Mouse (Mus musculus): Measurements from ENCODE around the gene Ranbp9. TPM values are rescaled to one million over a fixed set of nuclear protein-coding genes. Genes with fewer than 3 reads are reported as not detected.
A peak's percentile ranks its signal among the peaks of the same experiment; 100 is the strongest.

Gene Ranbp9
- polyA plus RNA-seq, 1 experiment from 2014 or later: 8.1 TPM

- Histone ChIP-seq H3K9me3 (replicated peaks; ENCODE audit: control insufficient read depth, low read length) (peaks cover 10% of the 10 kb centered on the region; the same call in 1 of the 2 replicates), H3K9ac (ENCODE audit: low read length) (no peak overlapping the region), H3K36me3 (ENCODE audit: control insufficient read depth, insufficient read depth) (no peaks in the 10 kb centered on the region), H3K4me1 (ENCODE audit: control insufficient read depth, insufficient read depth, low read length) (peaks cover 17% of the 10 kb centered on the region), H3K27ac (ENCODE audit: low read length) (no peak overlapping the region), H3K4me3 (ENCODE audit: low read length) (no peak overlapping the region), H3K4me2 (ENCODE audit: low read depth, low read length) (no peak overlapping the region), H3K27me3 (ENCODE audit: control insufficient read depth, insufficient read depth, low read length) (no peaks in the 10 kb centered on the region)
- 78% methylated on average over 6 of the region's 6 CpGs for WGBS
- ATAC-seq (replicated peaks; ENCODE audit: extremely low read depth, insufficient read depth, low FRiP score): no peak
Measured at GRCm38 (mm10) chr13:43519251-43519650, 38.2 kb upstream of the Ranbp9 start.

DNA sequence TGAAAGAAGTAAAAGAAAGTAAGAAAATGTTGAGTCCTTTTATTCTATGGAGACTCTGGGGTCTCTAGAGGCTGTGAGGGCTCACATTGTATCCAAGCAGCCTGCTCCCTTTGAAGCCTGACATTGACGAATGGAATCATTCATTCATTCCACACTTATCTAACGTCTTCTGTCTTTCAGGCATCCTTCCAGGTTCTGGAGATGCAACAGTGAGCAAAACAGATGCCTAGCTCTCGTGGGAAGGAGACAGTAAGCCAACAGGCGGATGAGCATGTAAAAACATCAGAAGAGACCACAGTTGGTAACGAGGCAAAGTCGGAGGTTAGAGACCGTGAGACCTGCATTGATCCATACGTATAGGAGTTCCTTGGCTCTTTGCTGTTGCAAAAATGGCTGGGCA lies 36.3 kb upstream of the Ranbp9 start:
- Histone ChIP-seq H3K27me3 (ENCODE audit: control insufficient read depth, insufficient read depth, low read length) (no peaks in the 10 kb centered on the region), H3K9me3 (replicated peaks; ENCODE audit: control insufficient read depth, low read length) (peaks cover 5% of the 10 kb centered on the region; the same call in 1 of the 2 replicates), H3K4me2 (ENCODE audit: low read depth, low read length) (no peak overlapping the region), H3K36me3 (ENCODE audit: control insufficient read depth, insufficient read depth) (no peaks in the 10 kb centered on the region), H3K9ac (ENCODE audit: low read length) (no peak overlapping the region), H3K27ac (ENCODE audit: low read length) (no peak overlapping the region), H3K4me3 (ENCODE audit: low read length) (no peak overlapping the region), H3K4me1 (ENCODE audit: control insufficient read depth, insufficient read depth, low read length) (peaks cover 10% of the 10 kb centered on the region)
- ATAC-seq (replicated peaks; ENCODE audit: extremely low read depth, insufficient read depth, low FRiP score): no peak
- WGBS: 61% methylated on average over 8 of the region's 8 CpGs

- H3K9me3 ChIP-seq (replicated peaks; ENCODE audit: control insufficient read depth, low read length): peaks cover 5% of the 10 kb centered on the region; the same call in 1 of the 2 replicates
- no peaks in the 10 kb centered on the region for H3K27me3 ChIP-seq (ENCODE audit: control insufficient read depth, insufficient read depth, low read length)
- H3K4me2 ChIP-seq (ENCODE audit: low read depth, low read length): no peak overlapping the region
- H3K4me1 ChIP-seq (ENCODE audit: control insufficient read depth, insufficient read depth, low read length): peaks cover 6% of the 10 kb centered on the region
- no peaks in the 10 kb centered on the region for H3K36me3 ChIP-seq (ENCODE audit: control insufficient read depth, insufficient read depth)
- no peak for ATAC-seq (replicated peaks; ENCODE audit: extremely low read depth, insufficient read depth, low FRiP score)
- H3K4me3 ChIP-seq (ENCODE audit: low read length): no peak overlapping the region
- WGBS: 46% methylated on average over 6 of the region's 6 CpGs
- H3K9ac ChIP-seq (ENCODE audit: low read length): no peak overlapping the region
- H3K27ac ChIP-seq (ENCODE audit: low read length): no peak overlapping the region
Measured at GRCm38 (mm10) chr13:43516931-43517330, 35.8 kb upstream of the Ranbp9 start.

DNA sequence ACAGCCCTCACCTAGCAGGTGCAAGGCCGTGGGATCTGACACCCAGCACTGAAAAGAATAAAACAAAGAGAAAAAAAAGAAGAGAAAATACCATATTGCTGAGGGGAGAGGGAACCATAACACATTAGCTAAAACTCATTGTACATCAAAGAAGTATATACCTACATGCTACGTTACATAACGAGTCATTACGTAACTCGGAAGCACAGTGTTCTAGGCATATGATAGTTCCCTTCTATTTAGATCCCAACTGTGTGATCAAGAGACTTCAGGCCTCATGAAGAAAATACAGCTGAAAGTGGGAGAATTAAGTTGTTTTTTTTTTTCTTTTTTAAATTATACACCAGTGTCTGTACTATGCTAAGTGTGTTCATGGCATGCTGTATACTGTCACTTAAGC lies 35.0 kb upstream of the Ranbp9 start:
- H3K27ac ChIP-seq (ENCODE audit: low read length): no peak overlapping the region
- no peaks in the 10 kb centered on the region for H3K27me3 ChIP-seq (ENCODE audit: control insufficient read depth, insufficient read depth, low read length)
- ATAC-seq (replicated peaks; ENCODE audit: extremely low read depth, insufficient read depth, low FRiP score): no peak
- H3K9me3 ChIP-seq (replicated peaks; ENCODE audit: control insufficient read depth, low read length): peaks cover 5% of the 10 kb centered on the region; the same call in 1 of the 2 replicates
- H3K9ac ChIP-seq (ENCODE audit: low read length): no peak overlapping the region
- no peak overlapping the region for H3K4me2 ChIP-seq (ENCODE audit: low read depth, low read length)
- no peak overlapping the region for H3K4me3 ChIP-seq (ENCODE audit: low read length)
- H3K4me1 ChIP-seq (ENCODE audit: control insufficient read depth, insufficient read depth, low read length): no peaks in the 10 kb centered on the region
- H3K36me3 ChIP-seq (ENCODE audit: control insufficient read depth, insufficient read depth): no peaks in the 10 kb centered on the region
- WGBS: 92% methylated on average over 5 of the region's 5 CpGs

DNA sequence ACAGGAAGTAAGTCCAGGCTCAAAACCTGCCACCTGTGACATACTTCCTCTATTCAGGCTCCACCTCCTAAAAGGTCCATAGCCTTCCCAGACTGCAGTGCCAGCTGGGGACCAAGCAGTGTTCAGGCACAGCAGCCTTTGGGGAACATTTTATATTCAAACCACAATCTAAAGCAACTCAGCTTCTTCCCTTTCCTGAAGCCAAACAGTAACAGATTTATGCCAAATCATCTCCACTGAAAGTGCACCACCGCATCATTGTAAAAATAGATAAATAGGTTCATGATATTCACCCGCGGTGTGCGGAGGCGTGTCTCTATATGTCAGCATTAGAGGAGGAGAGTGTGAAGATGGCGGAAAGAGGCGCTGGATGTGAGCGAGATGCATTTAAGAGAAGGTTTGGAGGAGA lies 33.9 kb upstream of the Ranbp9 start:
- no peak overlapping the region for H3K27ac ChIP-seq (ENCODE audit: low read length)
- no peaks in the 10 kb centered on the region for H3K36me3 ChIP-seq (ENCODE audit: control insufficient read depth, insufficient read depth)
- ATAC-seq (replicated peaks; ENCODE audit: extremely low read depth, insufficient read depth, low FRiP score): no peak
- peaks cover 5% of the 10 kb centered on the region; the same call in 1 of the 2 replicates for H3K9me3 ChIP-seq (replicated peaks; ENCODE audit: control insufficient read depth, low read length)
- H3K27me3 ChIP-seq (ENCODE audit: control insufficient read depth, insufficient read depth, low read length): no peaks in the 10 kb centered on the region
- no peak overlapping the region for H3K4me3 ChIP-seq (ENCODE audit: low read length)
- no peak overlapping the region for H3K9ac ChIP-seq (ENCODE audit: low read length)
- H3K4me1 ChIP-seq (ENCODE audit: control insufficient read depth, insufficient read depth, low read length): no peaks in the 10 kb centered on the region
- 66% methylated on average over 8 of the region's 8 CpGs for WGBS
- no peak overlapping the region for H3K4me2 ChIP-seq (ENCODE audit: low read depth, low read length)

GRCm38 (mm10) chr13:43512736-43513135 lies 31.7 kb upstream of the Ranbp9 start:
- H3K4me2 ChIP-seq (ENCODE audit: low read depth, low read length): no peak overlapping the region
- no peaks in the 10 kb centered on the region for H3K4me1 ChIP-seq (ENCODE audit: control insufficient read depth, insufficient read depth, low read length)
- H3K36me3 ChIP-seq (ENCODE audit: control insufficient read depth, insufficient read depth): no peaks in the 10 kb centered on the region
- no peak for ATAC-seq (replicated peaks; ENCODE audit: extremely low read depth, insufficient read depth, low FRiP score)
- H3K4me3 ChIP-seq (ENCODE audit: low read length): no peak overlapping the region
- peaks cover 5% of the 10 kb centered on the region; the same call in 1 of the 2 replicates for H3K9me3 ChIP-seq (replicated peaks; ENCODE audit: control insufficient read depth, low read length)
- no peak overlapping the region for H3K27ac ChIP-seq (ENCODE audit: low read length)
- no peak overlapping the region for H3K9ac ChIP-seq (ENCODE audit: low read length)
- WGBS: 85% methylated on average over 3 of the region's 3 CpGs
- no peaks in the 10 kb centered on the region for H3K27me3 ChIP-seq (ENCODE audit: control insufficient read depth, insufficient read depth, low read length)

DNA sequence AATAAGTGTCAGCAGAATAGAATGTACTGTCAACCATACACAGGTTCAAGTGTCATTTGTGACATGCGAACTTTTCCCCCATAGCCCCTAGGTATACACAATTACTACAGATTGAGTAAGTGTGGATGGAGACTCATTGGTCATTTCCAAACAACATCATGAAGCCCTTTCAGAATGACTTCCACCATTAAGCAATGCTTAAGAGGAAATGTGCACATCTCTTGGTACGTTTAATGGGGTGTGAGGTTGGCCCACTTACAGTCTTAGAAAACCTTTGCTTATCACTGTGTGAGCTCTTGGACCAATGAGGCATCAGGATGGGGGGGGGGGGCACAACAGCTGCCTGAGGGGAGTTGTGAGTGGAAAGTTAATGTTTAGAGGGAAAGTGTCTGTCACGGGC lies 24.7 kb upstream of the Ranbp9 start:
- no peak overlapping the region for H3K9ac ChIP-seq (ENCODE audit: low read length)
- no peak overlapping the region for H3K4me2 ChIP-seq (ENCODE audit: low read depth, low read length)
- WGBS: 91% methylated on average over 3 of the region's 3 CpGs
- no peaks in the 10 kb centered on the region for H3K36me3 ChIP-seq (ENCODE audit: control insufficient read depth, insufficient read depth)
- no peak for ATAC-seq (replicated peaks; ENCODE audit: extremely low read depth, insufficient read depth, low FRiP score)
- H3K27ac ChIP-seq (ENCODE audit: low read length): no peak overlapping the region
- no peaks in the 10 kb centered on the region for H3K9me3 ChIP-seq (replicated peaks; ENCODE audit: control insufficient read depth, low read length)
- peaks cover 7% of the 10 kb centered on the region for H3K4me1 ChIP-seq (ENCODE audit: control insufficient read depth, insufficient read depth, low read length)
- no peak overlapping the region for H3K4me3 ChIP-seq (ENCODE audit: low read length)
- no peaks in the 10 kb centered on the region for H3K27me3 ChIP-seq (ENCODE audit: control insufficient read depth, insufficient read depth, low read length)

DNA sequence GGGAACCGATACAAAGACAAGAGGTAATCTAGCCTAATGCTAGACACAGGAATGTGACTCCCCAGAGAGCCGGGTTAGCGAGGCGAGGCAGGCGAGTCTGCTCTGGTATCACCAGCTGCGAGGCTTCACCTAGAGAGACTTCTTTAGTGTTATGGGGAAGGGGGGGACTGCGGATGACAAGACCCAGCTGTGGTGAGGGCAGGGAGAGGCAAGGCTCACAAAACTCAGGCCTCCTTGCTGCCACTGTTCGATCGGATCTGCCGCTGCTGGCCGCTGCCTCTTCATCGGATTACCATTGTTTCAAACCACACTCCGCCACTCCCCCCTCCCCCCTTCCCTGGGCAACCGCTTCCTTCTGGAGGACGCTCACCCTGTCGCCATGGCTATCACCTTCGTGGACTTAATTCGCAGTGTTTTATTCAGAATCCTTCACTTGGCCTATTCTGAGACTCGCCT lies 22.3 kb upstream of the Ranbp9 start:
- WGBS: under 1% methylated on average over 19 of the region's 19 CpGs
- peak overlapping the region; percentile 67 for H3K9ac ChIP-seq (ENCODE audit: low read length)
- no peaks in the 10 kb centered on the region for H3K9me3 ChIP-seq (replicated peaks; ENCODE audit: control insufficient read depth, low read length)
- H3K36me3 ChIP-seq (ENCODE audit: control insufficient read depth, insufficient read depth): no peaks in the 10 kb centered on the region
- H3K4me3 ChIP-seq (ENCODE audit: low read length): peak overlapping the region; percentile 46
- peaks cover 9% of the 10 kb centered on the region for H3K4me1 ChIP-seq (ENCODE audit: control insufficient read depth, insufficient read depth, low read length)
- peak; percentile 71; the same call in 1 of the 2 replicates for ATAC-seq (replicated peaks; ENCODE audit: extremely low read depth, insufficient read depth, low FRiP score)
- peak overlapping the region; percentile 68 for H3K4me2 ChIP-seq (ENCODE audit: low read depth, low read length)
- H3K27ac ChIP-seq (ENCODE audit: low read length): peak overlapping the region; percentile 27; the same call in 1 of the 2 replicates
- no peaks in the 10 kb centered on the region for H3K27me3 ChIP-seq (ENCODE audit: control insufficient read depth, insufficient read depth, low read length)

DNA sequence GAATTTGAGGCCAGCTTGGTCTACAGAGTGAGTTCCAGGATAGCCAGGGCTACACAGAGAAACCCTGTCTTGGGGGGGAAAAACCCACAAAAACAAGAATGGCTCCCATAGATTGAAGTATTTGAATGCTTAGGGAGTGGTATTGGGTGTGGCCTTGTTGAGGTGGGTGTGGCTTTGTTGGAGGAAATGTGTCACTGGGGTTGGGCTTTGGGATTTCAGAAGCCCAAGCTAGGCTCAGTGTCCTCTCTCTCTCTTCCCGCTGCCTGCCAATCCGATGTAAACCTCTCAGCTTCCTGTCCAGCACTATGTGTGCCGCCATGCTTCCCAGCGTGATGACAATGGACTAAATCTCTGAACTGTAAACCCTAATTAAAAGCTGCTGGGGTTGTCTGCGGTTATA lies 20.5 kb upstream of the Ranbp9 start:
- Histone ChIP-seq H3K4me2 (ENCODE audit: low read depth, low read length) (no peak overlapping the region), H3K4me1 (ENCODE audit: control insufficient read depth, insufficient read depth, low read length) (peaks cover 9% of the 10 kb centered on the region), H3K27me3 (ENCODE audit: control insufficient read depth, insufficient read depth, low read length) (no peaks in the 10 kb centered on the region), H3K4me3 (ENCODE audit: low read length) (no peak overlapping the region), H3K9me3 (replicated peaks; ENCODE audit: control insufficient read depth, low read length) (no peaks in the 10 kb centered on the region), H3K36me3 (ENCODE audit: control insufficient read depth, insufficient read depth) (no peaks in the 10 kb centered on the region), H3K27ac (ENCODE audit: low read length) (no peak overlapping the region), H3K9ac (ENCODE audit: low read length) (no peak overlapping the region)
- ATAC-seq (replicated peaks; ENCODE audit: extremely low read depth, insufficient read depth, low FRiP score): no peak
- WGBS: 91% methylated on average over 5 of the region's 5 CpGs

Measured in heart, embryonic 16.5 days (tissue).